Mouse (Mus musculus): ENCODE data around the gene Synpr. TPM values are rescaled to one million over a fixed set of nuclear protein-coding genes. Genes with fewer than 3 reads are reported as not detected.

Gene Synpr
- total RNA-seq, 2 experiments from 2014 or later = 141 to 162 TPM

- peak; percentile 34 to 48 for DNase-seq (ENCODE audit: low spot score in 2 of 2)
Measured at GRCm38 (mm10) chr14:13354154-13354553, 69.6 kb downstream of the Synpr start.

- peak; percentile 54 to 82 for DNase-seq (ENCODE audit: low spot score in 2 of 2)
Measured at GRCm38 (mm10) chr14:13355569-13356362, 71.2 kb downstream of the Synpr start.

- DNase-seq (ENCODE audit: low spot score in 2 of 2) = no peak
Measured at GRCm38 (mm10) chr14:13357101-13357667, 72.6 kb downstream of the Synpr start.

- DNase-seq (ENCODE audit: low spot score in 2 of 2) = no peak
Measured at GRCm38 (mm10) chr14:13358037-13358436, 73.5 kb downstream of the Synpr start.

- DNase-seq (ENCODE audit: low spot score in 2 of 2) = no peak
Measured at GRCm38 (mm10) chr14:13361184-13361583, 76.6 kb downstream of the Synpr start.

GRCm38 (mm10) chr14:13361642-13362041, 77.1 kb downstream of the Synpr start:
- DNase-seq (ENCODE audit: low spot score in 2 of 2) = no peak

- DNase-seq (ENCODE audit: low spot score in 2 of 2) = no peak
Measured at GRCm38 (mm10) chr14:13368309-13368708, 83.7 kb downstream of the Synpr start.

- DNase-seq (ENCODE audit: low spot score in 2 of 2) = no peak
Measured at GRCm38 (mm10) chr14:13389081-13389480, 104.5 kb downstream of the Synpr start.

GRCm38 (mm10) chr14:13389954-13390353, 105.4 kb downstream of the Synpr start:
- no peak for DNase-seq (ENCODE audit: low spot score in 2 of 2)

GRCm38 (mm10) chr14:13399226-13400020, 114.8 kb downstream of the Synpr start:
- no peak for DNase-seq (ENCODE audit: low spot score in 2 of 2)

- no peak for DNase-seq (ENCODE audit: low spot score in 2 of 2)
Measured at GRCm38 (mm10) chr14:13411636-13412035, 127.1 kb downstream of the Synpr start.

GRCm38 (mm10) chr14:13440723-13441122, 156.1 kb downstream of the Synpr start:
- no peak for DNase-seq (ENCODE audit: low spot score in 2 of 2)

- DNase-seq (ENCODE audit: low spot score in 2 of 2) = no peak
Measured at GRCm38 (mm10) chr14:13444908-13445307, 160.3 kb downstream of the Synpr start.

GRCm38 (mm10) chr14:13453461-13454204, 169.1 kb downstream of the Synpr start:
- no peak for DNase-seq (ENCODE audit: low spot score in 2 of 2)

- no peak for DNase-seq (ENCODE audit: low spot score in 2 of 2)
Measured at GRCm38 (mm10) chr14:13454991-13455390, 170.4 kb downstream of the Synpr start.

- peak in 1 of 2 experiments; percentile 37 for DNase-seq (ENCODE audit: low spot score in 2 of 2)
Measured at GRCm38 (mm10) chr14:13459333-13459732, 174.8 kb downstream of the Synpr start.

- no peak for DNase-seq (ENCODE audit: low spot score in 2 of 2)
Measured at GRCm38 (mm10) chr14:13469211-13469610, 184.6 kb downstream of the Synpr start.

- no peak for DNase-seq (ENCODE audit: low spot score in 2 of 2)
Measured at GRCm38 (mm10) chr14:13477821-13478220, 193.2 kb downstream of the Synpr start.

GRCm38 (mm10) chr14:13505355-13505754, 220.8 kb downstream of the Synpr start:
- no peak for DNase-seq (ENCODE audit: low spot score in 2 of 2)

GRCm38 (mm10) chr14:13518608-13519139, 234.1 kb downstream of the Synpr start:
- no peak for DNase-seq (ENCODE audit: low spot score in 2 of 2)

All from layer of hippocampus, postnatal 14 days (tissue).